Mouse (Mus musculus): ENCODE measurements around the gene Slc2a8.

DNA sequence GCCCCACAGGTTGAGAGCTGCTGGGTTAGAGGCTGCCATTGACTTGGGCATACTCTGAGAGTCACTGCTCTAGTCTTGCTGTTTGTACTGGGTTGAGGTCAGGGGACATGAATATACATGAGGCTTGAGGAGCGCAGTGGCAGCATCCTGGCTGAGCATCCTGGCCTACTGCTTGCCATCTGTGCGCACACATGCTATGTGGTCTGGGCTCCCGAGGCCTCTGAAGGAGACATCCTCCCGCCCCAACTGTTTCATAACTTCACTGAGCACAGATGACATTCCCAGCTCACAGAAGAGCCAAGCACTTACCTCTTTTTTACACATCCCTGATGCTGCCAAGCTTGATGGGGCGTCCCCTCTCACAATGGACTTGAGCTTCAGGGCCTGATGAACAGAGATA, 33.0 kb upstream of the Slc2a8 start:
- TF ChIP-seq POLR2A (IDR thresholded peaks at IDR 0.05; ENCODE audit: borderline replicate concordance, low read depth, low read length) (no peak), CTCF (IDR thresholded peaks at IDR 0.05; ENCODE audit: low read depth, low read length) (no peak)

Data from bone marrow macrophage, adult 2 months (primary cell).